Mouse (Mus musculus) Patski (cell line): ENCODE measurements at regions not wholly inside any gene's neighbourhood (a gene's known extent, or its start where the extent isn't known, plus 50 kb on each side); places are given as distances from the start of the nearest gene placed in this dataset.
A peak's percentile ranks its signal among the peaks of the same experiment; 100 is the strongest.

Experiments used
- ATAC-seq: fragments of 100-300 bp; one replicate; pipeline ENCODE4 v1.8.0; 2021
- CTCF ChIA-PET: fragments of 350-600 bp; sonication (Branson Sonifier 250); formaldehyde crosslinking; loops from one replicate; lab custom pipeline; 2022; ENCODE audit warnings: inconsistent platforms; lab: Charles Lee
- POLR2A ChIA-PET: fragments of 350-600 bp; sonication (Branson Sonifier 250); formaldehyde crosslinking; loops from one replicate; lab custom pipeline; 2022; ENCODE audit warnings: antibody characterized with exemption, inconsistent platforms; lab: Charles Lee
- DNase-seq: peaks from one replicate; pipeline ENCODE4 v3.0.0-alpha.2; 2011; ENCODE audit warnings: low read depth, low spot score
- H3K27me3 ChIP-seq: fragments of 371-371 bp; one replicate; pipeline ENCODE4 v1.5.1; 2021
- CTCF ChIP-seq: fragments of 100-300 bp; IDR thresholded peaks from one replicate; pipeline ENCODE4 v1.5.1; 2021
- in situ Hi-C: fragments of 300-500 bp; cut with MboI; formaldehyde crosslinking; loops from 3 replicates; pipeline ENCODE4 v1.11.1; 2018; ENCODE audit warnings: low pct_unique_long_range_greater_than_20kb, mixed read lengths

DNA sequence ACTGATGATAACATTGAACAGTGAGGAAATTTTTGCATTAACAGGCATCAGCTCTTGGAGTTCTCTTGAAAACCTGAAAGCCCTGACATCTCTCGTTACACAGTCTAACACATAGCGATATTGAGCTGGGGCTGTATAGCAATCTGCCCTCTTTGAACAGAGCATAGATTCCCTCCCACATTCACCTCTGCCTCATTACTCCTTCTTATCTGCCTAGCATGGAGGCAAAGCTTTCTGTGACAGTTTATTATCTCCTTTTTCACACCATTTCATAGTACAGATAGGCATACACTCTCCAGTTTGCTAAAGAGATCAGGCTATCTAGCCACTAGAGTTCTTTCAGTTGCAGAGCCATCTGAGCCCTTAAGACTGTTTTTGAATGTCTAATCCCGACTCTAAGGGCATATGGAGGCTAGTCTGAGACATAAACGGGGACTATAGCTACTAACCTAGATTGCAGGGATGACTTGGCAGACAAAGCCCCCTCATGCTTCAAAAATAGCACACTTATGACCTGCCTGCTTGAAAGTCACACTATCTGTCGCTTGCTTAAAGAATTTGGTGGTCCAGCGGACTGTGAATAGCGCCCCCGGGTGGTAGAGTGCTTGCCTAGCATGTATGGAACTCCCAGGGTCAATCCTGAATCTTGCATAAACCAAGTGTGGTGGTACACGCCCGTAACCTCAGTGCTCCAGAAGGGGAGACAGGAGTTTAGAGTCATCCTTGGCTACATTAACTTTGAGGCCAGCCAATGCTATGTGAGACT is 106.1 kb upstream of the Tmem164 start:
- peaks cover 8% of the 10 kb centered on the region for H3K27me3 ChIP-seq
- TF ChIP-seq CTCF = peak; percentile 41
- DNase-seq (no peak), ATAC-seq (no peak)
- ChIA-PET POLR2A (no interaction called here), CTCF (interaction anchor here (1.4 to 1.6 kb wide), 2 partner anchors 9 to 21 kb away, joined by 3 to 4 read pairs; no protein-coding TSS in a partner anchor)
- in situ Hi-C loops = no loop called here

DNA sequence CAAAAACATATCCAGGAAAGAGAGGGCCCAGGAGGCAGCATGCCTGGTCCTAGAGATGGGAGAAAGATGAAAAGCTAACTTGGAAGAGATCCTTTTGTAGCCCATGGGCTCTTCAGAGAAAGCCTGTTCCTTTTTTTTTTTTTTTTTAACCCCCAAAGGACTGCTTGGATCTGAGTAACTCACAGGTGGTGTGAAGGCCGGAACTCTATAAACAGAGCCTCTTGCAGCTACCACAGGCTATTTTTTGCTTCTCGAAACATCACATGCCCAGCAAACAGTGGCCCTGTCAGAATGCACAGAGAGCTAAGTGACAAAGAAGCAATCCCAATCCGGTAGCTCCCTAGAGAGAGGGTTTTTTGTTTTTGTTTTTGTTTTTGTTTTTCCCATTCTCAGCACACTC is 105.1 kb upstream of the Tmem164 start:
- DNase-seq (no peak), ATAC-seq (no peak)
- POLR2A ChIA-PET = no interaction called here
- in situ Hi-C loops = no loop called here
- H3K27me3 ChIP-seq = peaks cover 6% of the 10 kb centered on the region
- CTCF ChIA-PET = interaction anchor here (0.7 to 1.6 kb wide), 3 partner anchors 8 to 22 kb away, joined by 3 to 4 read pairs (median 3); no protein-coding TSS in a partner anchor
- TF ChIP-seq CTCF = no peak

GRCm38 (mm10) chrX:142577449-142578081 is 103.6 kb upstream of the Tmem164 start:
- ChIA-PET CTCF (interaction anchor here (1.0 kb wide), 1 partner anchor 13 kb away, joined by 3 read pairs; no protein-coding TSS in a partner anchor), POLR2A (interaction anchor here (0.6 kb wide), 1 partner anchor 256 kb away, joined by 5 read pairs; no protein-coding TSS in a partner anchor)
- no peak for DNase-seq
- in situ Hi-C loops = no loop called here
- no peak for TF ChIP-seq CTCF
- no peak for ATAC-seq
- peaks cover 6% of the 10 kb centered on the region for H3K27me3 ChIP-seq

GRCm38 (mm10) chrX:142585281-142585680 is 95.9 kb upstream of the Tmem164 start:
- CTCF ChIA-PET = no interaction called here
- peaks cover 17% of the 10 kb centered on the region for H3K27me3 ChIP-seq
- DNase-seq (no peak), ATAC-seq (no peak)
- in situ Hi-C loops = no loop called here
- no peak for TF ChIP-seq CTCF
- POLR2A ChIA-PET = no interaction called here

DNA sequence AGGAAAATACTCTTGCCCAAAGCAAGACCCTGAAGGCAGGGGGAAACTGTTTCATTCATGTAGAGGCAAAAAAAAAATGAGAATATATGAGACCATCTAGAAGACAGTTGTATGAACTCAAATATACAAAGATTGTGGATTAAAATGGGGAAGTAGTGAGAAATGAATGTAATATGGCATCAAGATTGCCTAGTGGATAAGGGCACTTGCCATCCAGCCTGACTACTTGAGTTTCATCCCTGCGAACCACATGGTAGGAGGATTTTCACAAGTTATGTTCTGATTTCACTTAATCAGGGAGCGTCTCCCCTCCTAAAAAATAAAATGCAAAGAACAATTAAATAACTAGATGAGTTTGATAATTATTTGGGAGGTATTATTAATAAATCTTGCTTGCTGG is 81.8 kb upstream of the Tmem164 start:
- in situ Hi-C loops = no loop called here
- DNase-seq (no peak), ATAC-seq (no peak)
- peaks cover 3% of the 10 kb centered on the region for H3K27me3 ChIP-seq
- TF ChIP-seq CTCF = no peak
- ChIA-PET CTCF (no interaction called here), POLR2A (no interaction called here)

GRCm38 (mm10) chrX:142600782-142601181 is 80.4 kb upstream of the Tmem164 start:
- ChIA-PET POLR2A (no interaction called here), CTCF (no interaction called here)
- H3K27me3 ChIP-seq = peaks cover 3% of the 10 kb centered on the region
- ATAC-seq = no peak
- DNase-seq = no peak
- in situ Hi-C loops = no loop called here
- TF ChIP-seq CTCF = no peak

GRCm38 (mm10) chrX:142605088-142605487 is 76.1 kb upstream of the Tmem164 start:
- DNase-seq (no peak), ATAC-seq (no peak)
- no peak for TF ChIP-seq CTCF
- CTCF ChIA-PET = no interaction called here
- peaks cover 10% of the 10 kb centered on the region for H3K27me3 ChIP-seq
- in situ Hi-C loops = no loop called here
- POLR2A ChIA-PET = no interaction called here

DNA sequence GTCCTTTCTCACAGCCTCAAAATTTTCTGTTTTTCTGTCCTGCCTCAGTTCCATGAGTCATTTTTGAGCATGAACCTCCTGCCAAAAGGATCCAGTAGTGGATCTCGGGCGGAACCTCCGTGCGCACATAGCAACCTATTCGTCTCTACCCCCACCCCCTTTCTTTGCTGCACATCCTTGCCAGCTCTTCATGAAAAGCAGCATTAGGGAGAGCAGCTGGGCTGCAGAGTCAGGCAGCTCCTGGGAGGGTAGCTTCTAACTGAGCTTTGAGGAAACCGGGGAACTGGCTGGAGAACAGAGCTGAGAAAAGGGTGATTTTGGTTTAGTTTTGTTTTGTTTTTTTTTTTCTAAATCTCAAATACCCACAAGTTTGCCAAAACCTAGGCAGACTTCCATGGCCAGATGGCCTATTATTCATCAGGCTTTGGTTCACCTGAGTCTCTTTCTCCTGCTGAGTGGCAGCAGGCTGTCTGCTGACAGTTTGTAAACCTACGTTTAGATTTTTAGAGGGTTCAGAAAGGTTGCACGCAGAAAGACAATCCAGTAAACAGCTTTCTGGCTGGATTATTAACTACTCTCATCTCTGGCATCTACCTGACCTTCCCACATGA is 74.5 kb upstream of the Tmem164 start:
- in situ Hi-C loops = no loop called here

DNA sequence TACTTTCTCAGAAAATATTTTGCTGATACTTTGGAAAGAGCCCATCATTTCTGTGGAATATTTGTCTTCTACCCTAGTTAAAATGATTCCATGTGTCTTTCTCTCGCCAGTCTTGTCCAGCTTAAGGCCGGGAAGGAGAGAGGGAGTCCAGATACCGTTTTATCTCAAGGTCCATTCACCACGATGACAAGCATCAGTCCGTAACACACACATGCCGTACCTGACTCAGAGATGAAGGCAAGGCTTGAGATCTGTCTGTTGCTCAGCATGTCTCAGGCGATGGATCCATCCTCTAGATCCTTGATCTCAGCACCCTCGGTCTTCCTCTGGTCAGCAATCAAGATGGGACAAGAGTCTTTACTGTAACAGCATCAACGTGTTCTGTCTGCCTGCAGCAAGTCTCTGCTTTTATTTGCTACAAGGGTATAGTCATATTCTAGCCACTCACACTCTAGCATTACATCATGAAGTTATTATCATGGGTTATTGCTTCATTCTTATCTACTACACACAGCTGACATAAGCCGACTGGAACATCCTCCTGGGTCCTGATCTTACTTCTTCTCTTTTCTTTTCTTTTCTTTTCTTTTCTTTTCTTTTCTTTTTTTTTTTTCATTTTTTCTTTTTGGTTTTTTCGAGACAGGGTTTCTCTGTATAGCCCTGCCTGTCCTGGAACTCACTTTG is 64.9 kb upstream of the Tmem164 start:
- DNase-seq = no peak
- no peak for ATAC-seq
- ChIA-PET POLR2A (no interaction called here), CTCF (no interaction called here)
- in situ Hi-C loops = no loop called here
- no peak for TF ChIP-seq CTCF
- peaks cover 5% of the 10 kb centered on the region for H3K27me3 ChIP-seq

More for the DNA sequence above, 74.5 kb upstream of the Tmem164 start:
- ChIA-PET CTCF (no interaction called here), POLR2A (no interaction called here)
- ATAC-seq = no peak
- TF ChIP-seq CTCF = no peak
- peaks cover 10% of the 10 kb centered on the region for H3K27me3 ChIP-seq
- DNase-seq = no peak

DNA sequence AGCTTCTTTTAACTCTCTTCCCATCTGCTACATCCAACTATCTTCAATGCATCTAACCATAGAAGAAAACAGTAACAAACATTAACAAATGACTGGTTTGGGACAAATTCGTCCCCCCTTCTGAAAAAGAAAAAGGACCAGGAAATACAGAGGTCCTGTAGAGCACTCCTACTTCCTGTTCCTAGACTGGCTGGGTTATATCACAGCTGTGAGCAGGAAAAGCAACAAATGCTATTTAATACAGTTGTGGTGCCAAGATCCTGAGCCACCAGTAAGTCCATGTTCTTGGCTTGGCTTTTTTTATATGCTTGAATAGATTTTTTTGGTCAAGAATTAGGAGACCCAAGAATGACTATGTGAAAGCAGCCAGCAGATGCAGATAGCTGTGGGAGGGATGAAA is 62.8 kb upstream of the Tmem164 start:
- ChIA-PET CTCF (interaction anchor here (0.6 kb wide), 1 partner anchor 449 kb away, joined by 3 read pairs; no protein-coding TSS in a partner anchor), POLR2A (no interaction called here)
- ATAC-seq (no peak), DNase-seq (no peak)
- peaks cover 5% of the 10 kb centered on the region for H3K27me3 ChIP-seq
- in situ Hi-C loops = no loop called here
- TF ChIP-seq CTCF = no peak
